Mouse (Mus musculus) kidney, embryonic 14.5 days (tissue): ENCODE measurements around the gene Jade2. TPM values are rescaled to one million over a fixed set of nuclear protein-coding genes. Genes with fewer than 3 reads are reported as not detected.

Experiments
- ATAC-seq: fragments of 200-750 bp; cut with Nextera tagmentation; 2 replicates; pipeline ENCODE4 v1.8.0; 2017; ENCODE audit warnings: moderate number of reproducible peaks, mild to moderate bottlenecking, moderate TSS enrichment, moderate library complexity; ENCODE audit not compliant: low FRiP score, low TSS enrichment
- H3K27ac ChIP-seq: fragments of 300-500 bp; sonication (generic); 2 replicates; pipeline ENCODE4 v1.5.1; 2014; ENCODE audit warnings: low read depth, mild to moderate bottlenecking, low read length, moderate library complexity, mixed read lengths
- H3K27me3 ChIP-seq: fragments of 300-500 bp; sonication (generic); 2 replicates; pipeline ENCODE4 v1.6.1; 2014; ENCODE audit warnings: mild to moderate bottlenecking, low read length; ENCODE audit not compliant: control insufficient read depth, insufficient read depth
- H3K36me3 ChIP-seq: fragments of 300-500 bp; sonication (generic); 2 replicates; pipeline ENCODE4 v1.6.1; 2014; ENCODE audit warnings: low read length, mixed read lengths; ENCODE audit not compliant: control insufficient read depth, insufficient read depth
- H3K4me1 ChIP-seq: fragments of 300-500 bp; sonication (generic); 2 replicates; pipeline ENCODE4 v1.6.1; 2014; ENCODE audit warnings: low read length, mixed read lengths; ENCODE audit not compliant: control insufficient read depth, insufficient read depth
- H3K4me2 ChIP-seq: fragments of 300-500 bp; sonication (generic); replicated peaks from 2 replicates; pipeline ENCODE4 v1.6.1; 2014; ENCODE audit warnings: low read depth, mild to moderate bottlenecking, low read length
- H3K4me3 ChIP-seq: fragments of 300-500 bp; sonication (generic); 2 replicates; pipeline ENCODE4 v1.5.1; 2014; ENCODE audit warnings: mild to moderate bottlenecking, low read length
- H3K9ac ChIP-seq: fragments of 300-500 bp; sonication (generic); 2 replicates; pipeline ENCODE4 v1.6.1; 2014; ENCODE audit warnings: low read depth, mild to moderate bottlenecking, low read length, moderate library complexity
- H3K9me3 ChIP-seq: fragments of 300-500 bp; sonication (generic); 2 replicates; pipeline ENCODE4 v1.6.1; 2016; ENCODE audit warnings: low read length; ENCODE audit not compliant: control insufficient read depth
- WGBS: fragments of 180-500 bp; shearing (Covaris S2); extraction: QIAGEN DNeasy Blood & Tissue Kit; methylation state at CpG from one replicate; pipeline ENCODE4 v1.1.7; 2014; 5-methylcytosine and 5-hydroxymethylcytosine counted together
- polyA plus RNA-seq: library from polyadenylated mRNA; unstranded; fragments of >200 nt; fragmentation: Nextera tagmentation; extraction: Ambion mirVana; gene quantifications from 2 replicates; pipeline ENCODE4 v1.2.1, GENCODE M21; 2014

Gene Jade2
- polyA plus RNA-seq, 1 experiment from 2014 or later = 0.38 TPM

DNA sequence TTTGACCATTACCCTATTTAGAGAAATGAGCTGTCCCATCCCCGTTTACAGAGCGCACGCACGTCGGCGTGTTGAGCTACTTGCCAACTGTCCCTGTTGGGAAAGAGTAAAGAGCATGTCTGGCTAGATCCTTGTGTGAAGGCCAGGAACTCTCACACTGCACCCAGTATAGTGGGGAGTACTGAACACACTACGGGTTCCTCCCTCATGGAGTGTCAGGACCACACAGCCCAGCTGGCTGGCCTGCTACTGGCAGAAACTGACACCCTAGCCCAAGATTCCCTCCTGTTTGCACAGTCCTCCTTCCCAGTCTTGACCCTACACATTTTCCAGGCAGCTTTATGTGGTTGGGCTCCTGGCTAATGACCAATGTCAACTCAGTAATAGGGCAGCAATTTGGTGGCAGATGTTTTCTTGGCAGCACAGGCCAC, 5.3 kb downstream of the Jade2 start:
- no peak overlapping the region for H3K27ac ChIP-seq

DNA sequence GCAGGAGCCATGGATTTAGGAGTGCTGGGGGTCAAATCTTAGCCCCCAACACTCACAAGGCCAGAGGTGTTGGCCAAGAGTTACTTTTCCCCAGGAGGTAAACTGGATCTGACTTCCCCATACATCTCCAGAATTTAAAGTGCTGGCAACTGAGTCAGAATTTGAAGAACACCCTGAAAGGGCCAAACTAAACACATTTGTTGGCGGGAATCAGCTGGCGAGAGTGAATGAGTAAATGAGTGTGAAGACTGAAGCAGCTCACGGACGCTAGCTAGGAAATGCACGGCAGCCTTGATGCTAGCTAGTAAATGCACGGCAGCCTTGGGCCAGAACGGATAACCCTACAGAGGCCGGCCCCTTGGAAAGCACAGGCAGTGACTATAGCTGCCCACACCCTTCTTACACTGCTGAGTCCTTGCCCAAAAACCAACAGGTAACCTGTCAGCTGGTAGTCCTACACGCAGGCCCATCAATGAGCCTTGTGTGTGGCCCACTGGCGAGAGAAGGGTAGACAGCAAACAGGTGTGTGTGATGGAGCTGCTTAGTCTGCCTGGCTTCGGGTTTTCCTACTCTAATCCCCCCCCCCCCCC, 6.6 kb downstream of the Jade2 start:
- Histone ChIP-seq H3K27me3 (peaks cover 22% of the 10 kb centered on the region), H3K9me3 (no peaks in the 10 kb centered on the region), H3K4me1 (peaks cover 5% of the 10 kb centered on the region; the same call in 1 of the 2 replicates), H3K27ac (no peak overlapping the region), H3K36me3 (no peaks in the 10 kb centered on the region), H3K4me3 (no peak overlapping the region), H3K4me2 (no peak overlapping the region), H3K9ac (no peak overlapping the region)
- WGBS = 82% methylated on average over 11 of the region's 11 CpGs
- ATAC-seq = no peak

More for the DNA sequence above, 5.3 kb downstream of the Jade2 start:
- no peaks in the 10 kb centered on the region for H3K36me3 ChIP-seq
- no peak overlapping the region for H3K9ac ChIP-seq
- no peak overlapping the region for H3K4me3 ChIP-seq
- H3K27me3 ChIP-seq = peaks cover 22% of the 10 kb centered on the region
- H3K9me3 ChIP-seq = no peaks in the 10 kb centered on the region
- peaks cover 12% of the 10 kb centered on the region; the same call in 1 of the 2 replicates for H3K4me1 ChIP-seq
- H3K4me2 ChIP-seq = no peak overlapping the region
- no peak for ATAC-seq
- 44% methylated on average over 7 of the region's 7 CpGs for WGBS

DNA sequence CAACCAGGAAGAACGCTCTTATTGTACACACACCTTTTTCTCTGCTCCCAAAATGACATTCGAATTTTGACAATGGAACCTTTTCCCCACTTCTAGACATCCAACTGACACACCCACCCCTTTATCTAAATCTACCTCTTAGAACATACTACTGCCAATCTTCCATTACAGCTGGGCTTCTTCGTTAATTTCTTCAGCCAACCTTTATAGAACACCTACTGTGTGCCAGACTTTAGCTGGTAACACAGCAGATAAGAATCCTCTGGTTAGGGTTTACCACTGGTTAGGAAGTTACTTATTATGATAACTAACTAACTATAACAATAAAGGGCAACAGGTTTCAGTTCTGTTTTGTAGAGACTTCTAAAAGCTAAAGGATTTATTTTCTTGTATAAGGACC, 9.1 kb downstream of the Jade2 start:
- Histone ChIP-seq H3K27me3 (peaks cover 12% of the 10 kb centered on the region), H3K4me1 (peaks cover 3% of the 10 kb centered on the region; the same call in 1 of the 2 replicates), H3K4me2 (no peak overlapping the region), H3K9ac (no peak overlapping the region), H3K4me3 (no peak overlapping the region), H3K9me3 (no peaks in the 10 kb centered on the region), H3K36me3 (no peaks in the 10 kb centered on the region), H3K27ac (no peak overlapping the region)
- 80% methylated on average over 3 of the region's 3 CpGs for WGBS
- ATAC-seq = no peak

DNA sequence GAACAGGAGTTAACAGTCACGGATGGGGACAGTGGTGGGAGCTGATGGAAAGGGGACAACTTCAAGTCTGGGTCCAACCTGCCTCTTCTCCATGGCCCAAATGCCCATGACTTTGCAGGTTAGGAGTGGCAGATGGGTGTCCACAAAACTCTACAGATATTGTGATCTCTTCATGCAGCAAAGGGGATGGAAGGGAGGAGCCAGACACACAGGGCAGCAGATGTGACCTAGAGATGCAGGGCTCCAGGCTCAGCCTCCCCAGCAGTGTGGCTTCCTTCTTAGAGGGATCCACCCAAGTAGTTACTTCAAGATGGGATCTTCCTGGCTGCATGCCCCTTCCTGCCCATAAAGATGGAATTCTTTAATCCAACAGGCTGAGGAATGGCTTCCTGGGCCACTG, 9.6 kb downstream of the Jade2 start:
- 88% methylated on average over 1 of the region's 1 CpGs for WGBS
- H3K27me3 ChIP-seq = peaks cover 12% of the 10 kb centered on the region; the same call in 1 of the 2 replicates
- no peaks in the 10 kb centered on the region for H3K36me3 ChIP-seq

DNA sequence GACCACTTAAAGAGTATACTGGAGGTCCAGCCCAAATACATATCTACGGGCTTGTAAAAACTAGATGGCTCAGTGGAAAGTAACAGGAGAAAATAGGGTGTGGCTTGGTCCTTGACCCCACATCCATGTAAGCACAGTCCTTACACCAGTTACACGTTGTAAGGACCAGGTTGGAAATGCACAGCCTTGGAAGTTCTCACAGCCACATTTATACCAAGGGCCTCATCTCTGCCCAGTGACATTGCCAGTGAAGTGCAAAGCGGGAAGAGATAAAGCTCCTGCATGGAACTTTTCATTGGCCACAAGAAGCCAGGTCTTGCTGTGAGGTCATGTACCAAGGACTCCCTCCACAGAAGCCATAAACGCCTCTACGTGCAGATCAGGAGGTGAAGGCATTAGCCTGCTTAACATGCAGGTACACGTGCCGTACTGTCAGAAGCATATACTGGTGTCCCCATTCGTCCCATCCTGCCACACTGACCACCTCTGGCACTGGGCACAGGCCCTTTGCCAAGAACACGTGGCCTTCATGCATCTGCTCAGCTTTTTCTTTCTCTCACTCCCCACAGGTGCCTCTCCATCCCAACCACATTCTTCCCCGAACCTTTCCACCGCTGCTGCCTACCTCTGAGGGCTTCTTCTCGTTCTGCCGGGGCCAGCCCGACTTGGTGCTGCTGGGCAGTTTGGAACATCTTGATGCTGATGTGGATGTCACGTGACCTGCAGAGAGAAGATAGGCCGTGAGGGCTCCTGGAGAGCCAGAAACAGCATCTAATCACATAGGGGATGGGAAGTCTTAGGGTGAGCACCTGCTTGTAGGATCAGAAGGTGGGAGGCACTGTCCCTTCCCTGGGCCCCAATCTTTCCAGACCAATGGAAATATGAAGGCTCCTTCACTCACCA, 11.2 kb downstream of the Jade2 start:
- H3K9ac ChIP-seq = no peak overlapping the region
- no peak overlapping the region for H3K4me2 ChIP-seq
- H3K9me3 ChIP-seq = no peaks in the 10 kb centered on the region
- no peaks in the 10 kb centered on the region; the same call in 1 of the 2 replicates for H3K4me1 ChIP-seq
- H3K27me3 ChIP-seq = peaks cover 12% of the 10 kb centered on the region; the same call in 1 of the 2 replicates
- H3K36me3 ChIP-seq = no peaks in the 10 kb centered on the region
- no peak for ATAC-seq
- no peak overlapping the region for H3K4me3 ChIP-seq
- 89% methylated on average over 16 of the region's 16 CpGs for WGBS
- no peak overlapping the region for H3K27ac ChIP-seq

More for the DNA sequence above, 9.6 kb downstream of the Jade2 start:
- no peak for ATAC-seq
- Histone ChIP-seq H3K27ac (no peak overlapping the region), H3K9ac (no peak overlapping the region), H3K9me3 (no peaks in the 10 kb centered on the region), H3K4me1 (peaks cover 3% of the 10 kb centered on the region; the same call in 1 of the 2 replicates), H3K4me2 (no peak overlapping the region), H3K4me3 (no peak overlapping the region)

DNA sequence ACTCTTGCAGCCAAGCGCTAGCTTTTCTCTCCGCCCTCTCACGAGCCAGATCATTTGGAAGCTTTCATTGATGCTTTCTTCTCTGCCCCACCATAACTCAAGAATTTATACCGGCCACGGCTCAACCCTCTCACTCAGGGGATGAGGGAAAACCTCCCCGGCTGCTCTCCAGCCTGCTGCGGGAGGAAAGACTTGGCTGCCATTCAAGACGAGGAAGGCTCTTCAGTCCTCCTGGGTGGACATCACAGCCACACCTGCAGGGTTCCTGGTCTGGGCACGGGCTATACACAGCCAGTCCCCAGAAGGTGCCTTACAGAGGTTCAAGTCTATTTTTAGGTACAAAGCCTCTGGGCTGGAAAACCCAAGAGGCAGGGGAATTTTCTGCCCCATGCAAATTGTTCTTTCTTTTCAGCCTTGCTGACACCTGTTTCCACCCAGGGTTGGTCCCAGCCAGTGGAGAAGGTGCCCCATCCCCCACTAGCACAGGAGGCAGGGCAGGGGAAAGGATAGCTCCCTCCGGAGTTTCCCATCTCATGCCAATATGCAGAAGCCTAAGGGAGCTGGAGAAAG, 12.8 kb downstream of the Jade2 start:
- no peak for ATAC-seq
- no peak overlapping the region for H3K4me2 ChIP-seq
- peaks cover 8% of the 10 kb centered on the region; the same call in 1 of the 2 replicates for H3K27me3 ChIP-seq
- WGBS = 71% methylated on average over 10 of the region's 10 CpGs
- no peak overlapping the region for H3K9ac ChIP-seq
- no peaks in the 10 kb centered on the region; the same call in 1 of the 2 replicates for H3K4me1 ChIP-seq
- no peaks in the 10 kb centered on the region for H3K36me3 ChIP-seq
- no peak overlapping the region for H3K4me3 ChIP-seq
- H3K27ac ChIP-seq = no peak overlapping the region
- no peaks in the 10 kb centered on the region for H3K9me3 ChIP-seq

DNA sequence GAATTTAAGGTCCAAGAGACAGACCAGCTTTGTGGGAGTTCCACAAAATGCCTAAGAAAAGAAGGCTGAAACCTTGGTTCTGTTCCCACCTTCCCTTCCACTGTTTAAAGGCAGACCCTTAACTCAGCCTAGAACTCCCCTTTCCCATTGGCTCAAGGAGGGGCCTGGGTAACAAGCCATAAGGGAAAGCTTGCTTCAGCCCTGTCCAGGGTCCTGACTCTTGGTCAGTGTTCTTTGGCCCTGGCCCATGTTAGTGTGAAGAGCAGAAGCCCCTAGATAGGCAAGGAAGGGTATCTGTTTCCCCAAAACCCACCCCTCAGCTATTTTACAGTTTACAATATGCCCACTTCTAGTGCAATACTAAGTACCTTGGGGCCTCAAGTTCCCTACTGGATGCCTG, 13.6 kb downstream of the Jade2 start:
- no peaks in the 10 kb centered on the region; the same call in 1 of the 2 replicates for H3K4me1 ChIP-seq
- no peak for ATAC-seq
- H3K27ac ChIP-seq = no peak overlapping the region
- no peak overlapping the region for H3K4me3 ChIP-seq
- H3K36me3 ChIP-seq = no peaks in the 10 kb centered on the region
- H3K9me3 ChIP-seq = no peaks in the 10 kb centered on the region
- peaks cover under 1% of the 10 kb centered on the region; the same call in 1 of the 2 replicates for H3K27me3 ChIP-seq
- no peak overlapping the region for H3K4me2 ChIP-seq
- H3K9ac ChIP-seq = no peak overlapping the region

DNA sequence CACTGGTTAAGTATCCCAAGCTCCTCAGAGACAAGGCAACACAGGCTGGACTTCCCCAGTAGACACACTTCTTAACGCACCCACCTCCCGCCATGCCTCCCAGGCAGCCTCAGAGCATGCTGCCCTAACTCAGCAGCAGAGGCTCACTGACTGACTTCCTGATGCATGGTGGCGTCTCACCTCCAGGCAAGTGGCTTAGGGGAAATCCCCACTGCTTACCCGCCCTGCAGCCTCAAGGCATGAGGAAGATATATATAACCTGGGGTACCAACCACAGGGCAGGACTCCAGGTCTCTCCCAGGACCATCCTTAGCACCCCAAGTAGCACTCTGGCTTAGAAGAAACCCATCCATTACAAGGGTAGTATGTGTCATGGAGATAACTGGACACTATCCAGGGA, 14.3 kb downstream of the Jade2 start:
- WGBS = 78% methylated on average over 4 of the region's 4 CpGs
- no peaks in the 10 kb centered on the region for H3K27me3 ChIP-seq
- no peak overlapping the region for H3K9ac ChIP-seq
- no peak overlapping the region for H3K4me2 ChIP-seq
- H3K4me1 ChIP-seq = no peaks in the 10 kb centered on the region; the same call in 1 of the 2 replicates
- H3K9me3 ChIP-seq = no peaks in the 10 kb centered on the region
- H3K36me3 ChIP-seq = no peaks in the 10 kb centered on the region
- ATAC-seq = no peak
- no peak overlapping the region for H3K4me3 ChIP-seq
- no peak overlapping the region for H3K27ac ChIP-seq
